Mouse (Mus musculus): ENCODE data around the gene Cfap61.

The Cfap61 gene

GRCm38 (mm10) chr2:146221076-146221928 lies 286.7 kb downstream of the Cfap61 start, which contains the start of gene Insm1:
TSS of gene Insm1 (plus strand) at chr2:146221921.
- no peak for DNase-seq (ENCODE audit: low read depth, low spot score)

DNA sequence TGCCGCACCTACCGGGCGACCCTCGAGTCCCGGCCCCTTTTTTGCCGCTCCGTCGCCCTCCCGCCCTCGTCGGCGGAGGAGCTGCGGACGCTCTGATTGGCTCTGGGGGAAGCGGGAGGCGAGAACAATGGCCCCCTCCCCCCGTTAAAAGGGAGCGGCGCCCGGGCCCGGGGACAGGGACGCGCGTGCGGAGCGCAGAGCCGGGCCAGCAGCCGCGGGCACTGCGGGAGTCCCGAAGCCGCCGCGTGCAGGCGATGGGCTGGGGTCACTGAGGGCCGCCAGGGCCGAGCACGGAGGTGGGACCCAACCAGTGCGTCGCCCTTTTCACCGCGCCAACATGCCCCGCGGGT lies 287.3 kb downstream of the Cfap61 start:
- peak; percentile 85 for DNase-seq (ENCODE audit: low read depth, low spot score)

DNA sequence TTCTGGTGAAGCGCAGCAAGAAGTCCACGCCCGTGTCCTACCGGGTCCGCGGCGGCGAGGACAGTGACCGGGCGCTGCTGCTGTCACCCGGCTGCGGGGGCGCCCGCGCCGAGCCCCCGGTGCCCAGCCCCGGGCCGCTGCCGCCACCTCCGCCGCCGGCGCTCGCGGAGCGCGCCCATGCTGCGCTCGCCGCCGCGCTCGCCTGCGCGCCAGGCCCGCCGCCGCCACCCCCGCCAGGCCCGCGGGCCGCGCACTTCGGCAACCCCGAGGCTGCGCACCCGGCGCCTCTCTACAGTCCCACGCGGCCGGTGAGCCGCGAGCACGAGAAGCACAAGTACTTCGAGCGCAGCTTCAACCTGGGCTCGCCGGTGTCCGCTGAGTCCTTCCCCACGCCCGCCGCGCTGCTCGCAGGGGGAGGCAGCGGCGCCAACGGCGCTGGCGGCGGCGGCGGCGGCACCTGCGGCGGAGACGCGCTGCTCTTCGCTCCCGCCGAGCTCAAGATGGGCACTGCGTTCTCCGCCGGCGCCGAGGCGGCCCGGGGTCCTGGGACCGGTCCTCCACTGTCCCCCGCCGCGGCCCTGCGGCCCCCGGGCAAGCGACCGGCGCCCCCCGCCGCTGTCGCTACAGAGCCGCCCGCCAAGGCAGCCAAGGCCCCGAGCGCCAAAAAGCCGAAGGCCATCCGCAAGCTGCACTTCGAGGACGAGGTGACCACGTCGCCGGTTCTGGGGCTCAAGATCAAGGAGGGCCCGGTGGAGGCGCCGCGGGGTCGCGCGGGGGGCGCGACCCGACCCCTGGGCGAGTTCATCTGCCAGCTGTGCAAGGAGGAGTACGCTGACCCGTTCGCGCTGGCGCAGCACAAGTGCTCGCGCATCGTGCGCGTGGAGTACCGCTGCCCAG lies 287.9 kb downstream of the Cfap61 start:
- no peak for DNase-seq (ENCODE audit: low read depth, low spot score)

DNA sequence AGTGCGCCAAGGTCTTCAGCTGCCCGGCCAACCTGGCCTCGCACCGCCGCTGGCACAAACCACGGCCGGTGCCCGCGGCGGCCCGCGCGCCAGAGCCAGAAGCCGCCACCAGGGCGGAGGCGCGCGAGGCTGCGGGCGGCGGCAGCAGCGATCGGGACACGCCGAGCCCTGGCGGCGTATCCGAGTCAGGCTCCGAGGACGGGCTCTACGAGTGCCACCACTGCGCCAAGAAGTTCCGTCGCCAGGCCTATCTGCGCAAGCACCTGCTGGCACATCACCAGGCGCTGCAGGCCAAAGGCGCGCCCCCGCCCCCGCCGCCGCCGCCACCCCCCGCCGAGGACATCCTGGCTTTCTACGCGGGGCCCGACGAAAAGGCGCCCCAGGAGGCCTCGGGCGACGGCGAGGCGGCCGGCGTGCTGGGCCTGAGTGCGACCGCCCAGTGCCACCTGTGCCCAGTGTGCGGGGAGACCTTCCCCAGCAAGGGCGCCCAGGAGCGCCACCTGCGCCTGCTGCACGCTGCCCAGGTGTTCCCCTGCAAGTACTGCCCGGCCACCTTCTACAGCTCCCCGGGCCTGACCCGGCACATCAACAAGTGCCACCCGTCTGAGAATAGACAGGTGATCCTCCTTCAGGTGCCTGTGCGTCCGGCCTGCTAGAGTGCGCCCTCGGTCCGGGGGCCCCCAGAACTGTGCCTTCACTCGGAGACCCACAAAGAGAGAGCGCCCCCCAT lies 288.8 kb downstream of the Cfap61 start:
- no peak for DNase-seq (ENCODE audit: low read depth, low spot score)

DNA sequence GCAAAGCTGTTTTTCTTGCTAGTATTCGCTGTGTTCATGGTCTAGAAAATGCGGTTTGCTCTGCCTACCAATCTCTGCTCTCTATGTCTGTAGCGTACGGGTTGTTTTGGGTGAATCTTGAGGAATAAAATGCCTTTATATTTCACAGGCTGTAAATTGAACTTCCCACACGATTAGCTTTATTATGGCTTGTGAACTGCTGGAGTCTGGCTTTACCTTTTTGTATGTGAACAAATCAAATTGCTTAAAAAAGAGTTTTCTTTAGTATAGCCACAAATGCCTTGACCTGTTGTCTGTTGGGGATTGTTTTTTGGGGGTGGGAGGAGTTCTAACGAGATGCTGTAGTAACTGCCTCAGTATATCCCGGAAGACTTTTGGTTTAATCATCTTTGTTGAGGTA lies 289.6 kb downstream of the Cfap61 start:
- no peak for DNase-seq (ENCODE audit: low read depth, low spot score)

DNA sequence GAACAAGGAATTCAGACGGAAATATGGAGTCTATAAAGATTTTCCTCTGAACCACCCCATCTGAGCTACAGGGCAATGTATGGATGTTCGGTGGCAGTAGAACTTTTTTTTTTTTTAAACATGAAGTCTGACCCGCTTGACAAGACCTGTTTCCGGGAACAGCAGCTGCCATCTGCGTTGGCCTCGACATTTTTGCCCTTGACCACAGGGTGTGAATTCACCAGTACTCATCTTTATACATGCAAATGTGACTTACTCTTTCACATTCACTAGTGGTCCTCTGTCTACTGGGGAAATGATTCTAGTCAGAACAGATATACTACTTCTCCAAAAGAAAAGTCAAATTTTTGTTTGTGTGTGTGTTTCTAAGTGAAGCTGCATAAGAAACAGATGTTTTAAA lies 291.2 kb downstream of the Cfap61 start:
- no peak for DNase-seq (ENCODE audit: low read depth, low spot score)

- DNase-seq (ENCODE audit: low read depth, low spot score), result no peak
Measured at GRCm38 (mm10) chr2:146226484-146226883, 291.9 kb downstream of the Cfap61 start.

DNA sequence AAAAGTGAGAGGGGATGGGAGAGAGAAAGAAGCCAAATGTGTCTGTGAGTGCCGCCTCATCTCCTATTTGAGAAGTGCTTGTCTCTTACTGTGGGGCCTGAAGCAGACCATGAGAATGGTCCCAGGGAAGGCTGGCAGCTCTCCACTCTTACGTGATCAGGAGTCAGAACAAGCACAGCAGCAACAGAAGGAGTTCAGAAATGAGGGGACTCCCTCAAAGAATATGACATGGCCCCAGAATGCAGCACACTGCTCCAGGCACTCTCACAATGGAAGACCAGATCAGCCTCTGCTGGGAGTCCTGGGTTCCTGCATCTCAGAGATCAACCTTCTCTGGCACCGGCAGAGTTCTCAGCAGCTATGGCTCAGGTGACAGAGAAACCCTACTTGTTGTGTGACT lies 293.1 kb downstream of the Cfap61 start:
- no peak for DNase-seq (ENCODE audit: low read depth, low spot score)

- DNase-seq (ENCODE audit: low read depth, low spot score), result no peak
Measured at GRCm38 (mm10) chr2:146228435-146228834, 293.9 kb downstream of the Cfap61 start.

DNA sequence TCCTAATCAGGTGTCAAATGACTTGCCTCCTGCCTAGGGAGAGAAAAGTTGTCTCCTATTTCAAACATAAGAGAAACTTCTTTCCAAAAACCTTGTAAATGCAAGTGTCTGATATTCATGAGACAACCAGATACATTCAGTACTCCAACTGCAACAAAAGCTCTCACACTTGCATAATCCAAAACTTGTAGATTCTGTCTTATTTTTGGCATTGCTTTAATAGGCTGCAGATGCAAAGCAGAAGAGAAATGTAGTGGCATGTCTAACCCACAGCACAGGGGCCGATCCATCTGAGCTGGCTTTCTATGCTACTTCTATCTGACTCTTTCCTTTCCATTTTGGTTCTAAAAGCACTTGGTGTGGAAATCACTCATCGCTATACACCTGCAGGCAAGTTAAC lies 296.9 kb downstream of the Cfap61 start:
- DNase-seq (ENCODE audit: low read depth, low spot score), result no peak

DNA sequence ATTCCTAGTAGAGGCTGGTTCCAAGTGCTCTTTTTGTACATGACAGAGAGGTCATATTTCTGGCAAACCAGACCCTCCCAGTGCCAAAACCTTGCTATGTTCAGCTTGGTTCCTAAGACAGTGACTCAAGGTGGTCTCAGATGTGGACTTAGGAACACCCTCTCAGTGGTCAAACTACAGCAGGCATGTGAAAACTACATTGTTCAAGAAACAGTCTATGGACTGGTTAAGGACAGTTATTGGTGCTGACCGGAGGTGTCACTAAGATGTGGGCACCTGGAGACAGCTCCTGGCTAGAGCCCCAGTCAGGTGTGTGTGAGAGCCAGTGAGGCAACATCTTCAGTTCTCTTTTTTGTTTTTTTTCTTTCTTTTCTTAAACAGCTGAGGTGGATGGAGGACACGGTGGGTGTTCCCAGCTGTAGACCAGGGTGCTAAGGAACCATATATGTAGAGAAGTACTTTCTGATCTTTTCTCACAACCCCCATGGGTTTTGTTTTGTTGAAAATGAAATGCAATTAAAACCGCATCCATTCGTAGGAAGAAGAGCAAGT lies 304.7 kb downstream of the Cfap61 start:
- no peak for DNase-seq (ENCODE audit: low read depth, low spot score)

DNA sequence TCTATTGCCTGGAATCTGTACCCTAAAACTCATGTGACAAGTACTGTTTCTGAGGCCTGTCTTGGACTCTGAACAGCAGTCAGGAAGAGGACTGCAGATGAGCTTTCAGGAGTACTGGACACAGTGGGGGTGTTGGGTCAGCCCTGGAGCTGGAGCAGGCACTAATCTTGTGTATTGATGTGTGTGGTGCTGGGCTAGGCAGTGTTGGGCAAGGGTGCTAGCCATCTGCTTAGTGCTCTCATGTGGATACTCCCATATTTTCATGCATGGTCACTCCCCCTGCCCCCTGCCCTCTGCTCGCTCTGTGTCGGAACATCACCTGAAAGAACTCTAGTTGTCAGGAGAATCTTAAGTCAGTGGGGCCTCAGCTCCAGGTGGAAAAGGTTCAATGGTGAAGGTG lies 309.5 kb downstream of the Cfap61 start:
- DNase-seq (ENCODE audit: low read depth, low spot score), result no peak

DNA sequence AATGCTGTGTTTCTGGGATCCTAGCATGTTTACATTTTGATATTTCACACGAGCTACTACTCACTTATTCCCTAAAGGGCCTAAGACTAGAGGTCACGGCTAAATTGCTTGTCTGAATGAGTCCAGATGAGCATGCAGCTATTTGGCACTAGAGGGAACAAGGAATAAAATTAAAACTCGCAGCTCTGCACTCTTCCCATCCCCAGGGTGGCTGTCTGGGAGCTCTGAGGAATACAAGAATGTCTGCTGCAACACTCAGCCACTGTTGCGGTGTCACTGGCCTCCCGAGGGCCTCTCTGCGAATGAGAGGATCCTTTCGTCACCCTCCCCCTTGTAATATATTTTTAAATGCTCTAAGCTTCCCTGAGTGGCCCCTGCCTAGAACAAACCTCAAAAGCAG lies 310.8 kb downstream of the Cfap61 start:
- DNase-seq (ENCODE audit: low read depth, low spot score), result no peak

GRCm38 (mm10) chr2:146246409-146247075 lies 312.0 kb downstream of the Cfap61 start:
- DNase-seq (ENCODE audit: low read depth, low spot score), result no peak

DNA sequence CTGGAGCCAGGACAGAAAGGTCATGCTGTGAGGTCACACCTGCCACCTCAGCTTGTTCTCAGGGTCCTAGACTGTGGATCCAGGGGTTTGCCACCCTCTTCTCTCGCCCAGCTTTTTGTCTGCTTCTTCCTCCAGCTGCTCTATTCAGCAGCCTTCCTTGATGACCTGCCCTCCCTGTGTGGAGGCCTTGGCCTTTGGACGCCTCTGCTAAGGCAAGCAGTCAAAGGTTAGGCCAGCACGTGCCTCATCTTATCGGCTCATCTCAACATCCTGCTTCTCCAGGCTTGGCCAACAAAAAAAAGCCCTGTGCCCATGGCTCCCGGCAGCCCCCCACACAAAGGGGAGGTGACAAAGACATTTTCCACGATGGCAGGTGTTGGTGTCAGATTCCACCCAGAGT lies 313.0 kb downstream of the Cfap61 start:
- DNase-seq (ENCODE audit: low read depth, low spot score), result no peak

GRCm38 (mm10) chr2:146249033-146249432 lies 314.4 kb downstream of the Cfap61 start:
- no peak for DNase-seq (ENCODE audit: low read depth, low spot score)

GRCm38 (mm10) chr2:146250236-146250904 lies 315.8 kb downstream of the Cfap61 start:
- DNase-seq (ENCODE audit: low read depth, low spot score), result no peak

GRCm38 (mm10) chr2:146254387-146254786 lies 319.8 kb downstream of the Cfap61 start:
- DNase-seq (ENCODE audit: low read depth, low spot score), result no peak

DNA sequence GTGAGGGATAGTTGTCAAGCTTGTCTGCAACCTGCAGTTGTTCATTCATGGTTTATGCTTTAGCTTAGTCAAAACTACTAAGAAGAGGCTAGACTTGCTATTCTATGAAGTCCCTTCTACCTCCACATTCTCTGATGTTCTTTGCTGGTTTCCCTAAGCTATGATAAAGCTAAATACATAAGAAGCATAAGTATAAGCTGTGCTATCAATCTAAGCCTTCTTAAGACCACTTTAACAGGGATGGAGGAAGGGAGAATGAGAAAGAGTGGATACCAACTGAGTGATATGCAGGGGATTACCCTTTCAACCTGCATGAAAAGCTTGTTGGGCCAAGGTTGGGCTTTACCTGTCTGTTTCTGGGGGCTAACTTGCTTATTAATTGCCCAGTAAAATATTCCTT lies 321.1 kb downstream of the Cfap61 start:
- DNase-seq (ENCODE audit: low read depth, low spot score), result no peak

GRCm38 (mm10) chr2:146256321-146256875 lies 321.8 kb downstream of the Cfap61 start:
- no peak for DNase-seq (ENCODE audit: low read depth, low spot score)

All from brain, embryonic 18.5 days (tissue).